Mouse (Mus musculus) heart, embryonic 10.5 days (tissue): Measurements from ENCODE around the gene Gm9844. TPM values are rescaled to one million over a fixed set of nuclear protein-coding genes. Genes with fewer than 3 reads are reported as not detected.
"Not testable (repeated sequence)": the region's sequence is repeated elsewhere in the genome, so short reads cannot be mapped to it uniquely, and the experiment has no call there.

ENCODE experiments used
- DNase-seq: peaks from one replicate; pipeline ENCODE4 v3.0.0-alpha.2; 2017; ENCODE audit warnings: low spot score
- H3K27ac ChIP-seq: fragments of 300-500 bp; sonication (generic); 2 replicates; pipeline ENCODE4 v1.5.1; 2016; ENCODE audit warnings: mild to moderate bottlenecking
- H3K27me3 ChIP-seq: fragments of 300-500 bp; sonication (generic); 2 replicates; pipeline ENCODE4 v1.6.1; 2016; ENCODE audit warnings: mild to moderate bottlenecking; ENCODE audit not compliant: poor library complexity, insufficient read depth, severe bottlenecking
- H3K36me3 ChIP-seq: fragments of 300-500 bp; sonication (generic); 2 replicates; pipeline ENCODE4 v1.6.1; 2016; ENCODE audit warnings: mild to moderate bottlenecking, moderate library complexity
- H3K4me1 ChIP-seq: fragments of 300-500 bp; sonication (generic); 2 replicates; pipeline ENCODE4 v1.6.1; 2016; ENCODE audit warnings: mild to moderate bottlenecking
- H3K4me3 ChIP-seq: fragments of 300-500 bp; sonication (generic); 2 replicates; pipeline ENCODE4 v1.5.1; 2016; ENCODE audit warnings: mild to moderate bottlenecking, moderate library complexity
- H3K9me3 ChIP-seq: fragments of 300-500 bp; sonication (generic); 2 replicates; pipeline ENCODE4 v1.6.1; 2016; ENCODE audit warnings: mild to moderate bottlenecking, moderate library complexity
- WGBS: fragments of 180-500 bp; shearing (Covaris S2); methylation state at CpG from one replicate; pipeline ENCODE4 v1.1.7; 2016; 5-methylcytosine and 5-hydroxymethylcytosine counted together
- polyA plus RNA-seq: library from polyadenylated mRNA; unstranded; fragments of >200 nt; fragmentation: Nextera tagmentation; extraction: Ambion mirVana; gene quantifications from 2 replicates; pipeline ENCODE4 v1.2.1, GENCODE M21; 2016

The Gm9844 gene
- 10.0 and 15.0 TPM in 2 replicates for polyA plus RNA-seq

- Histone ChIP-seq H3K27ac (no peak within 1 kb of the TSS), H3K4me1 (peaks cover 2% of the 10 kb centered on the region; the same call in 1 of the 2 replicates), H3K4me3 (no peak within 1 kb of the TSS), H3K36me3 (no peaks in the 10 kb centered on the region), H3K9me3 (no peaks in the 10 kb centered on the region), H3K27me3 (peaks cover 2% of the 10 kb centered on the region; the same call in 1 of the 2 replicates)
- DNase-seq = no peak
- WGBS = 83% methylated on average over 7 of the region's 7 CpGs
Observed at GRCm38 (mm10) chr7:24861913-24862312, at the start of gene Gm9844. Gene Gm9844, plus strand, starts transcription at chr7:24862213.

- no peaks in the 10 kb centered on the region for H3K4me1 ChIP-seq
- WGBS = 1% methylated on average over 3 of the region's 3 CpGs
- peak; percentile 79 for DNase-seq
- H3K4me3 ChIP-seq = no peak overlapping the region
- H3K36me3 ChIP-seq = no peaks in the 10 kb centered on the region
- no peak overlapping the region for H3K27ac ChIP-seq
- no peaks in the 10 kb centered on the region for H3K9me3 ChIP-seq
- H3K27me3 ChIP-seq = no peaks in the 10 kb centered on the region
Observed at GRCm38 (mm10) chr7:24817502-24817901, 44.5 kb upstream of the Gm9844 start.

- 66% methylated on average over 7 of the region's 7 CpGs for WGBS
- Histone ChIP-seq H3K4me1 (no peaks in the 10 kb centered on the region), H3K27me3 (no peaks in the 10 kb centered on the region), H3K36me3 (no peaks in the 10 kb centered on the region), H3K4me3 (no peak overlapping the region), H3K27ac (no peak overlapping the region), H3K9me3 (no peaks in the 10 kb centered on the region)
- DNase-seq = no peak
Observed at GRCm38 (mm10) chr7:24824452-24824851, 37.6 kb upstream of the Gm9844 start.

GRCm38 (mm10) chr7:24827181-24827580, 34.8 kb upstream of the Gm9844 start:
- no peak for DNase-seq
- Histone ChIP-seq H3K27me3 (no peaks in the 10 kb centered on the region), H3K4me1 (no peaks in the 10 kb centered on the region), H3K36me3 (no peaks in the 10 kb centered on the region), H3K27ac (no peak overlapping the region), H3K4me3 (no peak overlapping the region), H3K9me3 (no peaks in the 10 kb centered on the region)
- 84% methylated on average over 4 of the region's 4 CpGs for WGBS

- not testable (repeated sequence) for DNase-seq, H3K4me1 ChIP-seq, H3K36me3 ChIP-seq, H3K4me3 ChIP-seq, H3K9me3 ChIP-seq, H3K27me3 ChIP-seq, H3K27ac ChIP-seq
- WGBS = 62% methylated on average over 13 of the region's 13 CpGs
Observed at GRCm38 (mm10) chr7:24838732-24839409, 23.1 kb upstream of the Gm9844 start.

- WGBS = 72% methylated on average over 8 of the region's 8 CpGs
- no peaks in the 10 kb centered on the region for H3K9me3 ChIP-seq
- no peak for DNase-seq
Observed at GRCm38 (mm10) chr7:24839410-24839808, 22.6 kb upstream of the Gm9844 start.

GRCm38 (mm10) chr7:24840331-24840730, 21.7 kb upstream of the Gm9844 start:
- no peaks in the 10 kb centered on the region for H3K36me3 ChIP-seq
- WGBS = 51% methylated on average over 3 of the region's 3 CpGs
- H3K27ac ChIP-seq = no peak overlapping the region
- H3K4me3 ChIP-seq = no peak overlapping the region
- H3K4me1 ChIP-seq = no peaks in the 10 kb centered on the region
- DNase-seq = no peak
- no peaks in the 10 kb centered on the region for H3K9me3 ChIP-seq
- H3K27me3 ChIP-seq = no peaks in the 10 kb centered on the region

More at GRCm38 (mm10) chr7:24839410-24839808, 22.6 kb upstream of the Gm9844 start:
- H3K27me3 ChIP-seq = no peaks in the 10 kb centered on the region
- H3K4me1 ChIP-seq = no peaks in the 10 kb centered on the region
- H3K27ac ChIP-seq = no peak overlapping the region
- no peak overlapping the region for H3K4me3 ChIP-seq
- no peaks in the 10 kb centered on the region for H3K36me3 ChIP-seq

- no peak for DNase-seq
- 71% methylated on average over 4 of the region's 4 CpGs for WGBS
Observed at GRCm38 (mm10) chr7:24841009-24841408, 21.0 kb upstream of the Gm9844 start.

GRCm38 (mm10) chr7:24844144-24844543, 17.9 kb upstream of the Gm9844 start:
- no peaks in the 10 kb centered on the region for H3K9me3 ChIP-seq

More at GRCm38 (mm10) chr7:24841009-24841408, 21.0 kb upstream of the Gm9844 start:
- peaks cover 2% of the 10 kb centered on the region; the same call in 1 of the 2 replicates for H3K4me1 ChIP-seq
- H3K4me3 ChIP-seq = no peak overlapping the region
- H3K9me3 ChIP-seq = no peaks in the 10 kb centered on the region
- no peaks in the 10 kb centered on the region for H3K27me3 ChIP-seq
- no peak overlapping the region for H3K27ac ChIP-seq
- H3K36me3 ChIP-seq = no peaks in the 10 kb centered on the region

GRCm38 (mm10) chr7:24845181-24845580, 16.8 kb upstream of the Gm9844 start:
- DNase-seq = no peak
- WGBS = 76% methylated on average over 9 of the region's 9 CpGs
- H3K36me3 ChIP-seq = no peaks in the 10 kb centered on the region
- no peaks in the 10 kb centered on the region for H3K9me3 ChIP-seq
- H3K4me1 ChIP-seq = peaks cover 5% of the 10 kb centered on the region; the same call in 1 of the 2 replicates
- no peak overlapping the region for H3K4me3 ChIP-seq
- no peak overlapping the region for H3K27ac ChIP-seq
- H3K27me3 ChIP-seq = no peaks in the 10 kb centered on the region

More at GRCm38 (mm10) chr7:24844144-24844543, 17.9 kb upstream of the Gm9844 start:
- H3K4me3 ChIP-seq = no peak overlapping the region
- 44% methylated on average over 5 of the region's 5 CpGs for WGBS
- no peaks in the 10 kb centered on the region for H3K27me3 ChIP-seq
- no peak overlapping the region for H3K27ac ChIP-seq
- H3K36me3 ChIP-seq = no peaks in the 10 kb centered on the region
- DNase-seq = no peak
- peaks cover 2% of the 10 kb centered on the region; the same call in 1 of the 2 replicates for H3K4me1 ChIP-seq

- no peaks in the 10 kb centered on the region for H3K9me3 ChIP-seq
- WGBS = 6% methylated on average over 6 of the region's 6 CpGs
- no peak overlapping the region for H3K27ac ChIP-seq
- DNase-seq = peak; percentile 85
- no peaks in the 10 kb centered on the region for H3K36me3 ChIP-seq
- no peak overlapping the region for H3K4me3 ChIP-seq
- peaks cover 6% of the 10 kb centered on the region; the same call in 1 of the 2 replicates for H3K4me1 ChIP-seq
- no peaks in the 10 kb centered on the region for H3K27me3 ChIP-seq
Observed at GRCm38 (mm10) chr7:24845713-24846112, 16.3 kb upstream of the Gm9844 start.

- H3K27me3 ChIP-seq, H3K36me3 ChIP-seq, H3K4me1 ChIP-seq, H3K27ac ChIP-seq, DNase-seq, H3K4me3 ChIP-seq, H3K9me3 ChIP-seq: not testable (repeated sequence)
- WGBS = 27% methylated on average over 2 of the region's 2 CpGs
Observed at GRCm38 (mm10) chr7:24846576-24846975, 15.4 kb upstream of the Gm9844 start.

- Histone ChIP-seq H3K27ac (peak overlapping the region; percentile 42), H3K9me3 (no peaks in the 10 kb centered on the region), H3K4me3 (no peak overlapping the region), H3K36me3 (no peaks in the 10 kb centered on the region), H3K27me3 (no peaks in the 10 kb centered on the region), H3K4me1 (peaks cover 21% of the 10 kb centered on the region)
- peak; percentile 89 for DNase-seq
- 17% methylated on average over 5 of the region's 5 CpGs for WGBS
Observed at GRCm38 (mm10) chr7:24850162-24850561, 11.9 kb upstream of the Gm9844 start.
